Mouse (Mus musculus): ENCODE results near the gene Rbfox3. TPM values are rescaled to one million over a fixed set of nuclear protein-coding genes. Genes with fewer than 3 reads are reported as not detected.

Gene Rbfox3
- polyA plus RNA-seq, 1 experiment from 2014 or later: 0.09 TPM

GRCm38 (mm10) chr11:118496066-118496689, 415.2 kb downstream of the Rbfox3 start:
- no peak overlapping the region for H3K27ac ChIP-seq (replicated peaks in 1 of 2; ENCODE audit: control insufficient read depth in 1 of 2, insufficient read depth in 1 of 2, low read depth in 2 of 2, low read length in 2 of 2)
- peaks cover 7% of the 10 kb centered on the region for H3K27me3 ChIP-seq (ENCODE audit: control insufficient read depth, insufficient read depth, low read length)
- no peak for ATAC-seq (ENCODE audit: insufficient number of reproducible peaks, insufficient read depth, low FRiP score, low read depth)
- H3K4me3 ChIP-seq (ENCODE audit: control insufficient read depth in 1 of 2, insufficient read depth in 1 of 2, low read depth in 1 of 2, low read length in 2 of 2): no peak overlapping the region
- no peak overlapping the region for H3K9ac ChIP-seq (ENCODE audit: low read length)
- H3K4me2 ChIP-seq (ENCODE audit: low read length): no peak overlapping the region
- H3K9me3 ChIP-seq (ENCODE audit: control insufficient read depth, low read length): no peaks in the 10 kb centered on the region
- H3K4me1 ChIP-seq (ENCODE audit: control insufficient read depth in 2 of 2, insufficient read depth in 2 of 2, low read length in 2 of 2): peaks cover 0 to 2% of the 10 kb centered on the region in 2 experiments; a peak in 1 of 4 replicates
- no peaks in the 10 kb centered on the region for H3K36me3 ChIP-seq (ENCODE audit: control insufficient read depth, insufficient read depth, low read length)
- 63% methylated on average over 20 of the region's 20 CpGs for WGBS

- Histone ChIP-seq H3K4me1 (ENCODE audit: control insufficient read depth in 2 of 2, insufficient read depth in 2 of 2, low read length in 2 of 2) (peaks cover 4% of the 10 kb centered on the region in 2 experiments; a peak in 2 of 4 replicates), H3K27me3 (ENCODE audit: control insufficient read depth, insufficient read depth, low read length) (peaks cover 12% of the 10 kb centered on the region), H3K27ac (replicated peaks in 1 of 2; ENCODE audit: control insufficient read depth in 1 of 2, insufficient read depth in 1 of 2, low read depth in 2 of 2, low read length in 2 of 2) (no peak overlapping the region), H3K9me3 (ENCODE audit: control insufficient read depth, low read length) (no peaks in the 10 kb centered on the region), H3K4me2 (ENCODE audit: low read length) (no peak overlapping the region), H3K9ac (ENCODE audit: low read length) (no peak overlapping the region), H3K4me3 (ENCODE audit: control insufficient read depth in 1 of 2, insufficient read depth in 1 of 2, low read depth in 1 of 2, low read length in 2 of 2) (no peak overlapping the region), H3K36me3 (ENCODE audit: control insufficient read depth, insufficient read depth, low read length) (no peaks in the 10 kb centered on the region)
- ATAC-seq (ENCODE audit: insufficient number of reproducible peaks, insufficient read depth, low FRiP score, low read depth): no peak
- 28% methylated on average over 5 of the region's 5 CpGs for WGBS
Measured at GRCm38 (mm10) chr11:118495065-118495464, 416.3 kb downstream of the Rbfox3 start.

GRCm38 (mm10) chr11:118494001-118494737, 417.2 kb downstream of the Rbfox3 start:
- no peaks in the 10 kb centered on the region for H3K9me3 ChIP-seq (ENCODE audit: control insufficient read depth, low read length)
- WGBS: 68% methylated on average over 12 of the region's 12 CpGs
- H3K27me3 ChIP-seq (ENCODE audit: control insufficient read depth, insufficient read depth, low read length): peaks cover 11% of the 10 kb centered on the region
- no peak overlapping the region for H3K9ac ChIP-seq (ENCODE audit: low read length)
- peaks cover 4% of the 10 kb centered on the region in 2 experiments; a peak in 2 of 4 replicates for H3K4me1 ChIP-seq (ENCODE audit: control insufficient read depth in 2 of 2, insufficient read depth in 2 of 2, low read length in 2 of 2)
- no peak overlapping the region for H3K27ac ChIP-seq (replicated peaks in 1 of 2; ENCODE audit: control insufficient read depth in 1 of 2, insufficient read depth in 1 of 2, low read depth in 2 of 2, low read length in 2 of 2)
- no peak for ATAC-seq (ENCODE audit: insufficient number of reproducible peaks, insufficient read depth, low FRiP score, low read depth)
- no peak overlapping the region for H3K4me3 ChIP-seq (ENCODE audit: control insufficient read depth in 1 of 2, insufficient read depth in 1 of 2, low read depth in 1 of 2, low read length in 2 of 2)
- H3K4me2 ChIP-seq (ENCODE audit: low read length): no peak overlapping the region
- H3K36me3 ChIP-seq (ENCODE audit: control insufficient read depth, insufficient read depth, low read length): no peaks in the 10 kb centered on the region

GRCm38 (mm10) chr11:118493458-118493857, 417.9 kb downstream of the Rbfox3 start:
- peaks cover 9% of the 10 kb centered on the region for H3K27me3 ChIP-seq (ENCODE audit: control insufficient read depth, insufficient read depth, low read length)
- H3K9me3 ChIP-seq (ENCODE audit: control insufficient read depth, low read length): no peaks in the 10 kb centered on the region
- 69% methylated on average over 2 of the region's 2 CpGs for WGBS
- H3K4me2 ChIP-seq (ENCODE audit: low read length): no peak overlapping the region
- no peak overlapping the region for H3K27ac ChIP-seq (replicated peaks in 1 of 2; ENCODE audit: control insufficient read depth in 1 of 2, insufficient read depth in 1 of 2, low read depth in 2 of 2, low read length in 2 of 2)
- H3K4me1 ChIP-seq (ENCODE audit: control insufficient read depth in 2 of 2, insufficient read depth in 2 of 2, low read length in 2 of 2): peaks cover 4% of the 10 kb centered on the region in 2 experiments; a peak in 2 of 4 replicates
- H3K9ac ChIP-seq (ENCODE audit: low read length): no peak overlapping the region
- no peaks in the 10 kb centered on the region for H3K36me3 ChIP-seq (ENCODE audit: control insufficient read depth, insufficient read depth, low read length)
- H3K4me3 ChIP-seq (ENCODE audit: control insufficient read depth in 1 of 2, insufficient read depth in 1 of 2, low read depth in 1 of 2, low read length in 2 of 2): no peak overlapping the region
- ATAC-seq (ENCODE audit: insufficient number of reproducible peaks, insufficient read depth, low FRiP score, low read depth): no peak

GRCm38 (mm10) chr11:118491230-118491629, 420.2 kb downstream of the Rbfox3 start:
- H3K9ac ChIP-seq (ENCODE audit: low read length): no peak overlapping the region
- H3K9me3 ChIP-seq (ENCODE audit: control insufficient read depth, low read length): no peaks in the 10 kb centered on the region
- WGBS: 82% methylated on average over 7 of the region's 7 CpGs
- 0 out of 2 replicates have a peak, but pooled peaks cover 12% of the 10 kb centered on the region for H3K36me3 ChIP-seq (ENCODE audit: control insufficient read depth, insufficient read depth, low read length)
- no peak overlapping the region for H3K27ac ChIP-seq (replicated peaks in 1 of 2; ENCODE audit: control insufficient read depth in 1 of 2, insufficient read depth in 1 of 2, low read depth in 2 of 2, low read length in 2 of 2)
- H3K27me3 ChIP-seq (ENCODE audit: control insufficient read depth, insufficient read depth, low read length): peaks cover 5% of the 10 kb centered on the region
- H3K4me1 ChIP-seq (ENCODE audit: control insufficient read depth in 2 of 2, insufficient read depth in 2 of 2, low read length in 2 of 2): peaks cover 4% of the 10 kb centered on the region in 2 experiments; a peak in 2 of 4 replicates
- no peak overlapping the region for H3K4me3 ChIP-seq (ENCODE audit: control insufficient read depth in 1 of 2, insufficient read depth in 1 of 2, low read depth in 1 of 2, low read length in 2 of 2)
- H3K4me2 ChIP-seq (ENCODE audit: low read length): no peak overlapping the region
- ATAC-seq (ENCODE audit: insufficient number of reproducible peaks, insufficient read depth, low FRiP score, low read depth): no peak

- H3K36me3 ChIP-seq (ENCODE audit: control insufficient read depth, insufficient read depth, low read length): 0 out of 2 replicates have a peak, but pooled peaks cover 12% of the 10 kb centered on the region
- no peak for ATAC-seq (ENCODE audit: insufficient number of reproducible peaks, insufficient read depth, low FRiP score, low read depth)
- peak overlapping the region; percentile 33 for H3K4me2 ChIP-seq (ENCODE audit: low read length)
- no peak overlapping the region for H3K27ac ChIP-seq (replicated peaks in 1 of 2; ENCODE audit: control insufficient read depth in 1 of 2, insufficient read depth in 1 of 2, low read depth in 2 of 2, low read length in 2 of 2)
- H3K9me3 ChIP-seq (ENCODE audit: control insufficient read depth, low read length): no peaks in the 10 kb centered on the region
- peaks cover 4% of the 10 kb centered on the region in 2 experiments; a peak in 2 of 4 replicates for H3K4me1 ChIP-seq (ENCODE audit: control insufficient read depth in 2 of 2, insufficient read depth in 2 of 2, low read length in 2 of 2)
- peak overlapping the region; percentile 36 for H3K9ac ChIP-seq (ENCODE audit: low read length)
- 14% methylated on average over 22 of the region's 22 CpGs for WGBS
- peaks cover 5% of the 10 kb centered on the region for H3K27me3 ChIP-seq (ENCODE audit: control insufficient read depth, insufficient read depth, low read length)
- H3K4me3 ChIP-seq (ENCODE audit: control insufficient read depth in 1 of 2, insufficient read depth in 1 of 2, low read depth in 1 of 2, low read length in 2 of 2): no peak overlapping the region
Measured at GRCm38 (mm10) chr11:118490566-118491218, 420.7 kb downstream of the Rbfox3 start.

GRCm38 (mm10) chr11:118488907-118489270, 422.5 kb downstream of the Rbfox3 start:
- ATAC-seq (ENCODE audit: insufficient number of reproducible peaks, insufficient read depth, low FRiP score, low read depth): no peak
- WGBS: 82% methylated on average over 12 of the region's 12 CpGs

More at GRCm38 (mm10) chr11:118488907-118489270, 422.5 kb downstream of the Rbfox3 start:
- H3K4me2 ChIP-seq (ENCODE audit: low read length): no peak overlapping the region
- peaks cover 22% of the 10 kb centered on the region for H3K36me3 ChIP-seq (ENCODE audit: control insufficient read depth, insufficient read depth, low read length)
- no peak overlapping the region for H3K4me3 ChIP-seq (ENCODE audit: control insufficient read depth in 1 of 2, insufficient read depth in 1 of 2, low read depth in 1 of 2, low read length in 2 of 2)
- H3K27me3 ChIP-seq (ENCODE audit: control insufficient read depth, insufficient read depth, low read length): peaks cover 5% of the 10 kb centered on the region
- no peaks in the 10 kb centered on the region for H3K9me3 ChIP-seq (ENCODE audit: control insufficient read depth, low read length)
- H3K27ac ChIP-seq (replicated peaks in 1 of 2; ENCODE audit: control insufficient read depth in 1 of 2, insufficient read depth in 1 of 2, low read depth in 2 of 2, low read length in 2 of 2): no peak overlapping the region
- H3K9ac ChIP-seq (ENCODE audit: low read length): no peak overlapping the region
- peaks cover 2 to 4% of the 10 kb centered on the region in 2 experiments; a peak in 2 of 4 replicates for H3K4me1 ChIP-seq (ENCODE audit: control insufficient read depth in 2 of 2, insufficient read depth in 2 of 2, low read length in 2 of 2)

All from heart, embryonic 14.5 days (tissue).